Mouse (Mus musculus) activated CD4-positive, CD25-positive, alpha-beta regulatory T cell, adult 4 months (primary cell): ENCODE measurements around the gene Uxs1. TPM values are rescaled to one million over a fixed set of nuclear protein-coding genes. Genes with fewer than 3 reads are reported as not detected.

Source experiments
- ATAC-seq: one replicate; pipeline ENCODE4 v1.8.0; 2017
- polyA plus RNA-seq, 2 experiments: library from polyadenylated mRNA; unstranded; fragments of 100-300 nt; shearing (Covaris generic); gene quantifications; one replicate each; pipeline ENCODE4 v1.2.1; 2017

The Uxs1 gene
- 10 to 100 TPM; 15.5 to 20.8 TPM for polyA plus RNA-seq

DNA sequence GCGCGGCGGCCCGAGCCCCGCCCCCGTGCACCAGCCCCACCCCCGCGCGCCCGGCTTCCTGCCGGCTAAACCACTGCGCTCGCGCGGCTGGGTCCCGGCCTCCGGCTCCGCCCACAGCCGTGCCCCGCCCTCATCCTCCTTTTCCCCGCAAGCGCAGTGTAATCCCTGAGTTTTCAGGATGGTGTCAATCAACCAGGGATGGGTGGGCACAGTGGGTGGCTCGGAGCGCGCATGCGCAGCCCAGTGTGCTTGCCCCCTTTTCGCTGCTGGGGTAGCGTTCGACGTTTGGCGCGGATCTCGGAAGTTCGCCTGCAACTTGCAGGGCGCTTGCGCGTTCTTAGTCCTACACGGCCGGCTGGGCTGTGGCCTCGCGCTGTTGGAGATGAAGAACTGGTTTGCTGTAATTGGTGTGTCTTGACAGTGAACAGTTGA, at the start of gene Uxs1:
TSS of gene Uxs1 (minus strand) at position 38 of the 432 bp plus-strand sequence.
- peak; percentile 83 for ATAC-seq

GRCm38 (mm10) chr1:43877233-43877632, 49.6 kb upstream of the Uxs1 start:
- no peak for ATAC-seq

- ATAC-seq = no peak
These were observed 43.5 kb upstream of the Uxs1 start for GRCm38 (mm10) chr1:43871116-43871515.

DNA sequence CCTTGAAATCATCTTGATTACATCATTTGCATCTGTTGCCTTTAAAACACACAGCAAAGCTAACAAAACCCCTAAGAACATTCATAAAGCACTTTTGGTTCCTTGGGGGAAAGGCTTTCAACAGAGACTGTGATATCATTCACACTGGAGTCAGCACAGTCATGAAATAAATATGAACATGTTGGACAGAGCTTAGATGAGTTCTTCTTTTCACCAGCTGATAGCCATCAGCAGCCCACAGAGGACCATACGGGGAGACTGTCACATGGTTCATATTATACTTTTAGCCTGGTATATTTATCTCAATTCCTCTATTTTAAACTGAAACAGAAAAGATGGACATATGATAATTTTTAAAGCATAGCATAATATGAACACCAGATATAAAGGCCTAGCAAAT, 40.9 kb upstream of the Uxs1 start:
- no peak for ATAC-seq

DNA sequence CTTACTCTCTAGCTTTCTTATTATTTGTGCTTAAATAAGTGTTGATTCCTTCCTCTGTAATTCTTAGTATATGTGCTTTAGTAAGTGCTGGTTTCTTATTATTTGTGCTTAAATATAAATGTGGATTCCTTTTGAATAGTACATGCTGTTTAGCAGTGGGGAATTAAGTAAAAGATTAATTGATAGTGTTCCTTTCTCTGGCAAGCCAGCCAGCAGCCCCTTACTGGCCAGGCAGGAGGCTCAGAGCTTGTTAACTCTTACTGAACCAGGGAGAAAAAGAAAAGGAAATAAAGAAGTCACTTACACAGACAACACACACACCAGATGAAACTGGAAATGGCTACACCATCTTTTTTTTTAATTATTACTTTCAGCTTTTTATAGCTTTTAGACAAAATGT, 37.2 kb upstream of the Uxs1 start:
- ATAC-seq = no peak

DNA sequence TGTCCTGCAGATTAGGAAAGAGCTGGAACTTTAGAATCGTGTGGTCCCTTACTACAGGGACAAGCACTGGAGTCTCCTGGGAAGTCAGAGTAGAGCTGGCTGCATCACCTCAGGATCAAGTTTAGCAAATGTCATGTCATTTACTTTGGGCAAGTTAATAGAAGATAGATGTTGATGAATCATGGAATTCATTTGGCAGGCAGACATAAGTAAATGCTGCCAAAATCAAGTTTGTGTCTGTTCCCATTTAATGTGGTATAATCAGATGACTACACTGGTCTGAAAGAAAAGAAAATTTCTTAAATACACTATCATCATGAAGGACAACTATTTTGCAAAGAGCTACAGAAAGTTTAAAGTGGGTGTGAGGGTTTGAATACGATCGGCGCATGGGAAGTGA, 35.0 kb upstream of the Uxs1 start:
- ATAC-seq = no peak

GRCm38 (mm10) chr1:43858988-43859387, 31.4 kb upstream of the Uxs1 start:
- no peak for ATAC-seq

- ATAC-seq = no peak
These were observed 30.1 kb upstream of the Uxs1 start for GRCm38 (mm10) chr1:43857656-43858055.

- ATAC-seq = no peak
These were observed 28.0 kb upstream of the Uxs1 start for GRCm38 (mm10) chr1:43855591-43855990.

GRCm38 (mm10) chr1:43843398-43843797, 15.8 kb upstream of the Uxs1 start:
- ATAC-seq = no peak

- ATAC-seq = no peak
These were observed 9.6 kb upstream of the Uxs1 start for GRCm38 (mm10) chr1:43837236-43837635.

- ATAC-seq = no peak
These were observed 2.5 kb upstream of the Uxs1 start for GRCm38 (mm10) chr1:43830096-43830495.

- peak; percentile 48 for ATAC-seq
These were observed 418 bp downstream of the Uxs1 start for GRCm38 (mm10) chr1:43827002-43827762.

DNA sequence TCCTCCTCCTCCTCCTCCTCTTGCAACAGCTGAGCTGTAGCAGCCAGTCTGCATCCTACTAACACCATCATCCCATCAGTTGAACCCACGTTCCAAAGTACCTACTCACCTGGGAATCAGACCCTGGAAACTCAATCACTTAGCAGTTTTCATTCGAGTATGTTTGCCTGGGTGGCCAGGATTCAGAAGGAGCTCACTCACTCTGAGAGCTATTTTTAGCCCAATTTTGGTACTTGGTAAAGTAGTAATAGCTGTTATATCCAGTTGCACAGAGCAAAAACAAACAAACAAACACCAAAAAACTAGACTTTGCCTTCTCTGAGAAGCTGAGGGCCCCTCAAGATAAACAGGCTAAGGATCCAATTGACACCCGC, 985 bp downstream of the Uxs1 start:
- no peak for ATAC-seq

GRCm38 (mm10) chr1:43823406-43823805, 4.2 kb downstream of the Uxs1 start:
- no peak for ATAC-seq

DNA sequence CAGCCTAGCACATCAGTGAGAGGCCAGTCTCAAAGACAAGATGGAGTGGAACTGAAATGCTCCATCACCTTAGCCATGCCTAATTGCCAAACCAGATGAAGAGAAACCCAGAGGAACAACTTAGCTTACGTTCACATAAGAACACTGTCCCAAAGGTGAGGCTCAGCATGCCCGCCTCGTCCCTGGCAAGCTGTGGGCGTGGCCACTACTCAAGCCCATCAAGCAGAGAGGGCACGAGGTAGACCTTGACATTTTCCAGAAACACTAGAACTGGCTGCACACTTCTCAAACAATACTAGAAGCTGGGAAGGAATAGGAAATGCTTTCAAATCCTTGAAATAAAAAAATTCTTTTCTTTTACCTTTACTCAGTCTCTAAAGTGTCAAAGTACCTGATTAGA, 5.0 kb downstream of the Uxs1 start:
- no peak for ATAC-seq

GRCm38 (mm10) chr1:43821804-43822203, 5.8 kb downstream of the Uxs1 start:
- no peak for ATAC-seq

DNA sequence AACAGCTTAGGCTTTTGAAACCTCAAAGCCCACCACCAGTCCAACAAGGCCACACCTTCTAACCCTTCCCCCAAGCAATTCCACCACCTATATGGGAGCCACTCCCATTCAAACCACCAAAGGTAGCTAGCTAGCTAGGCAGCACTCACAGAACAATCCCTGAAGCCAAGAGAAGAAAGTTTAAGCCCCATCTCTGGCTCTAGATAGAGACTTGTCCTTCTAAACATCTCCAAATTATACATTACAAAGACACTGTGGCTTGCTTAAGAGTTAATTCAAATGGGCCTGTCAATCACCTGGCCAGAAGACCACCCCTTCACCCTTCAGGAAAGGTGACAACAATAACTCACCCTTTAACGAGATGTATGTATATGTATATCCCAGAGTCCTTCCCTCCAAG, 7.0 kb downstream of the Uxs1 start:
- ATAC-seq = no peak

DNA sequence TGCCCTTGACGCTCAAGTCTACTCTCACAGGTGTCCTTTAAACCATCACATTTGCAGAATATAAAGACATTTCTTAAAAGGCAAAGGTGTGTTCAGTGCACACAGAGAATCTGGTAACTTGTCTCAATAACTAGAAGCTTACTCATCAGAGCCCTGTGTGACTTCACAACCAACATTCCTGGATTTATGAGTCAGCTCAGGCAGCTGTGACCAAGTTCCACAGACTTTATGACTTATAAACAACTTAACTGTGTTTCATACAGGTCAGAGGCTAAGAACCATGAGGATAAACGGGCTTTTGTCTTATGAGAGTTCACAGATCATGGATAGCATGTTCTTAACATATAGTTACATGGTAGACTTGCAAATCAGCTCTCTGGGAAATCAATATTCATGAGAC, 8.5 kb downstream of the Uxs1 start:
- ATAC-seq = no peak

DNA sequence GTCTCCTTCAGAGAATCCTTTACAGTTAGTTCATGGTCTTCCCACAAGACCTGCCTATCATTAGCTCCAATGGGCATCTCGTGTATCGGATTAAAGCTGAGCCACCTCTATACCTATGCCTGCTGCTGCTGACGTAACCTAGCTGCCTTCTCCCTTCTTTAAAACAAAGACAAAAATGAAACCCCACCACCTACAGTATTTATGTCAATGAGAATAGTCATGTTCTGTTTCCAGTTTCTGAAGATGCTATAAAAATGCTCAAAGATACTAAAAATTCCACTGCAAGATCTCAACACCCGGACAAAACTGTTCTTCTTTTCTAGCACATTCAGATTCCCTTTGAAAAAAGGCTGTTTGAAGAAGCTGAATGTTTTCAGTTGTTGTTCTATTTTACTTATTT, 9.2 kb downstream of the Uxs1 start:
- ATAC-seq = no peak

DNA sequence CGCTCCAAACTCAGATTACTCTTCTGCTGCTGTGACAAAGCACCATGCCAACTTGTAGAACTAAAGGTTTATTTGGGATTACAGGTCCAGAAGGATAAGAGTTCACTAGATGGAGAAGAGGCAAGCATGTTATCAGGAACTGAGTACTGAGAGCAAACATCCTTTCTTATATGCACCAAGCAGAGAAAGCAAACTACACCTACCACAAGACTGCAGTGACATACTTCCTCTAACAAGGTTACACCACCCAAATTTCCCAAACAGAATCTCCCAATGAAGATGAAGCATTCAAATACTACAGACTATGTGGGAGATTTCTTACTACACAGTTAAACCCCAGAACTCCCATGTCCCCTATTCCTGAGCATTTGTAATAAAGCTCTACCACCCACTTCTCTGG, 15.8 kb downstream of the Uxs1 start:
- no peak for ATAC-seq

- no peak for ATAC-seq
These were observed 16.5 kb downstream of the Uxs1 start for GRCm38 (mm10) chr1:43811055-43811454.

DNA sequence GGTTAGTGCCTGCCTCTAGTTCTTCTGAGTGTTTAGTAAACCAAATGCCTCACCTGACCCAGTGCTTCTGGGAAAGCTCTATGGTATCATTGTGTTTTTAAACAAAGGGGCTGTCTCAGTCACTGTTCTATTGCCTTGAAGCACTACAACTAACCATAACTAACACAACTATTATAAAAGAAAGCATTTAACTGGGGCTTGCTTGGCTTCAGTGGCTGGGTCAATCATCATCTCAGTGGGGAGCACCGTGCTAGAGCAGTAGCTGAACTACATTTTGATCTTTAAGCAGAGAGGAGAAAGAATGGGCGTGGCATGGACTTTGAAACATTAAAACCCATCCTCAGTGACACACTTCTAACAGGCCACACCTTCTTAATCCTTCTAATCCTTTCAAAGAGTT, 18.2 kb downstream of the Uxs1 start:
- no peak for ATAC-seq

GRCm38 (mm10) chr1:43803906-43804474, 23.6 kb downstream of the Uxs1 start:
- ATAC-seq = no peak

DNA sequence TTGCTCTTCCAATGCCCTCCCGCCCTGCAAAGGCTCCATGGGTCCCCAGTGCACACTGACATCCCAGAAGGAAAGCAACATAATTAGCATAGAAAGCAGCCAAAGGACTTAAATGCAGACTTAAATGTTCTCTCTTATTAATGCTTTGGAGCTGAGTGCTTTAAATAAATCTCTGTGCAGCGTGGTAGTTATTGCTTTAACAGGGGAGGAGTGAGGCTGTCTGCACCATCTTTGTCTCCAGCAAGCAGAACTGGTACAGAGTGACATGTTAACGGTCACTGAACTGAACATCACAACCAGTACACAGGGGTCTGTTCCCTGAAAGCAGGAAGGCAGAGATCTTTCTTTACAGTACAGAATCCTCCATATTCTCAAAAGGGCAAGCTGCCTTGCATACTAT, 29.6 kb downstream of the Uxs1 start:
- no peak for ATAC-seq
